Mouse (Mus musculus): ENCODE measurements at regions not wholly inside any gene's neighbourhood (a gene's known extent, or its start where the extent isn't known, plus 50 kb on each side); places are given as distances from the start of the nearest gene placed in this dataset.

- Histone ChIP-seq H3K4me1 (replicated peaks) (no peaks in the 10 kb centered on the region), H3K9ac (no peak overlapping the region), H3K4me3 (no peak overlapping the region), H3K9me3 (replicated peaks) (no peaks in the 10 kb centered on the region), H3K27me3 (no peaks in the 10 kb centered on the region), H3K27ac (no peak overlapping the region), H3K36me3 (no peaks in the 10 kb centered on the region), H3K4me2 (no peak overlapping the region)
- WGBS, result 68% methylated on average over 6 of the region's 6 CpGs
- ATAC-seq (replicated peaks; ENCODE audit: insufficient number of reproducible peaks, insufficient read depth, low FRiP score, low read depth), result no peak
Observed at GRCm38 (mm10) chr14:99487981-99488380, 189.5 kb downstream of the Klf5 start.

- no peaks in the 10 kb centered on the region for H3K9me3 ChIP-seq (replicated peaks)
- no peaks in the 10 kb centered on the region for H3K36me3 ChIP-seq
- no peaks in the 10 kb centered on the region for H3K4me1 ChIP-seq (replicated peaks)
- H3K27ac ChIP-seq, result no peak overlapping the region
- 72% methylated on average over 4 of the region's 4 CpGs for WGBS
- H3K9ac ChIP-seq, result no peak overlapping the region
- no peaks in the 10 kb centered on the region for H3K27me3 ChIP-seq
- ATAC-seq (replicated peaks; ENCODE audit: insufficient number of reproducible peaks, insufficient read depth, low FRiP score, low read depth), result no peak
- no peak overlapping the region for H3K4me2 ChIP-seq
- H3K4me3 ChIP-seq, result no peak overlapping the region
Observed at GRCm38 (mm10) chr14:99493197-99493596, 194.7 kb downstream of the Klf5 start.

- Histone ChIP-seq H3K4me1 (replicated peaks) (no peaks in the 10 kb centered on the region), H3K27me3 (no peaks in the 10 kb centered on the region), H3K4me3 (no peak overlapping the region), H3K4me2 (no peak overlapping the region), H3K9ac (no peak overlapping the region), H3K9me3 (replicated peaks) (no peaks in the 10 kb centered on the region), H3K36me3 (no peaks in the 10 kb centered on the region), H3K27ac (no peak overlapping the region)
- ATAC-seq (replicated peaks; ENCODE audit: insufficient number of reproducible peaks, insufficient read depth, low FRiP score, low read depth), result no peak
- 84% methylated on average over 6 of the region's 6 CpGs for WGBS
Observed at GRCm38 (mm10) chr14:99493659-99494058, 195.2 kb downstream of the Klf5 start.

GRCm38 (mm10) chr14:99499502-99500266, 201.2 kb downstream of the Klf5 start:
- Histone ChIP-seq H3K4me3 (no peak overlapping the region), H3K9ac (no peak overlapping the region), H3K27me3 (no peaks in the 10 kb centered on the region), H3K36me3 (no peaks in the 10 kb centered on the region), H3K27ac (no peak overlapping the region), H3K4me2 (no peak overlapping the region), H3K4me1 (replicated peaks) (peaks cover 3% of the 10 kb centered on the region; the same call in 1 of the 2 replicates), H3K9me3 (replicated peaks) (no peaks in the 10 kb centered on the region)
- ATAC-seq (replicated peaks; ENCODE audit: insufficient number of reproducible peaks, insufficient read depth, low FRiP score, low read depth), result no peak
- 52% methylated on average over 7 of the region's 7 CpGs for WGBS

GRCm38 (mm10) chr14:99504909-99505308, 206.4 kb downstream of the Klf5 start:
- 66% methylated on average over 4 of the region's 4 CpGs for WGBS

GRCm38 (mm10) chr14:99509696-99510536, 211.4 kb downstream of the Klf5 start:
- Histone ChIP-seq H3K4me3 (no peak overlapping the region), H3K27ac (no peak overlapping the region), H3K9me3 (replicated peaks) (no peaks in the 10 kb centered on the region), H3K4me1 (replicated peaks) (no peaks in the 10 kb centered on the region), H3K36me3 (no peaks in the 10 kb centered on the region), H3K27me3 (no peaks in the 10 kb centered on the region), H3K9ac (no peak overlapping the region), H3K4me2 (no peak overlapping the region)
- WGBS, result 51% methylated on average over 3 of the region's 3 CpGs
- ATAC-seq (replicated peaks; ENCODE audit: insufficient number of reproducible peaks, insufficient read depth, low FRiP score, low read depth), result no peak

More at GRCm38 (mm10) chr14:99504909-99505308, 206.4 kb downstream of the Klf5 start:
- no peaks in the 10 kb centered on the region for H3K4me1 ChIP-seq (replicated peaks)
- H3K27me3 ChIP-seq, result no peaks in the 10 kb centered on the region
- no peak overlapping the region for H3K9ac ChIP-seq
- ATAC-seq (replicated peaks; ENCODE audit: insufficient number of reproducible peaks, insufficient read depth, low FRiP score, low read depth), result no peak
- no peak overlapping the region for H3K27ac ChIP-seq
- no peak overlapping the region for H3K4me3 ChIP-seq
- H3K36me3 ChIP-seq, result no peaks in the 10 kb centered on the region
- no peaks in the 10 kb centered on the region for H3K9me3 ChIP-seq (replicated peaks)
- no peak overlapping the region for H3K4me2 ChIP-seq

GRCm38 (mm10) chr14:99515474-99515873, 217.0 kb downstream of the Klf5 start:
- Histone ChIP-seq H3K4me3 (no peak overlapping the region), H3K36me3 (no peaks in the 10 kb centered on the region), H3K9ac (no peak overlapping the region), H3K27ac (no peak overlapping the region), H3K4me2 (no peak overlapping the region), H3K9me3 (replicated peaks) (no peaks in the 10 kb centered on the region), H3K27me3 (no peaks in the 10 kb centered on the region), H3K4me1 (replicated peaks) (no peaks in the 10 kb centered on the region)
- no peak for ATAC-seq (replicated peaks; ENCODE audit: insufficient number of reproducible peaks, insufficient read depth, low FRiP score, low read depth)
- WGBS, result 75% methylated on average over 1 of the region's 1 CpGs

GRCm38 (mm10) chr14:99516703-99517102, 218.2 kb downstream of the Klf5 start:
- no peak for ATAC-seq (replicated peaks; ENCODE audit: insufficient number of reproducible peaks, insufficient read depth, low FRiP score, low read depth)
- Histone ChIP-seq H3K36me3 (no peaks in the 10 kb centered on the region), H3K27me3 (no peaks in the 10 kb centered on the region), H3K4me3 (no peak overlapping the region), H3K9ac (no peak overlapping the region), H3K27ac (no peak overlapping the region), H3K4me1 (replicated peaks) (no peaks in the 10 kb centered on the region), H3K9me3 (replicated peaks) (no peaks in the 10 kb centered on the region), H3K4me2 (no peak overlapping the region)
- WGBS, result 78% methylated on average over 6 of the region's 6 CpGs

- no peak for ATAC-seq (replicated peaks; ENCODE audit: insufficient number of reproducible peaks, insufficient read depth, low FRiP score, low read depth)
- Histone ChIP-seq H3K4me1 (replicated peaks) (no peaks in the 10 kb centered on the region), H3K4me2 (no peak overlapping the region), H3K27me3 (no peaks in the 10 kb centered on the region), H3K27ac (no peak overlapping the region), H3K9me3 (replicated peaks) (no peaks in the 10 kb centered on the region), H3K4me3 (no peak overlapping the region), H3K36me3 (no peaks in the 10 kb centered on the region), H3K9ac (no peak overlapping the region)
- WGBS, result 72% methylated on average over 6 of the region's 6 CpGs
Observed at GRCm38 (mm10) chr14:99520343-99520742, 221.9 kb downstream of the Klf5 start.

- no peaks in the 10 kb centered on the region for H3K27me3 ChIP-seq
- H3K9ac ChIP-seq, result no peak overlapping the region
- H3K4me2 ChIP-seq, result no peak overlapping the region
- H3K4me1 ChIP-seq (replicated peaks), result no peaks in the 10 kb centered on the region
- ATAC-seq (replicated peaks; ENCODE audit: insufficient number of reproducible peaks, insufficient read depth, low FRiP score, low read depth), result no peak
- H3K4me3 ChIP-seq, result no peak overlapping the region
- no peaks in the 10 kb centered on the region for H3K9me3 ChIP-seq (replicated peaks)
- no peak overlapping the region for H3K27ac ChIP-seq
- WGBS, result 82% methylated on average over 13 of the region's 13 CpGs
- H3K36me3 ChIP-seq, result no peaks in the 10 kb centered on the region
Observed at GRCm38 (mm10) chr14:99521954-99522523, 223.5 kb downstream of the Klf5 start.

GRCm38 (mm10) chr14:99535781-99536180, 237.3 kb downstream of the Klf5 start:
- H3K4me3 ChIP-seq, result no peak overlapping the region
- no peak overlapping the region for H3K27ac ChIP-seq
- no peak overlapping the region for H3K4me2 ChIP-seq
- ATAC-seq (replicated peaks; ENCODE audit: insufficient number of reproducible peaks, insufficient read depth, low FRiP score, low read depth), result no peak
- no peak overlapping the region for H3K9ac ChIP-seq
- no peaks in the 10 kb centered on the region for H3K9me3 ChIP-seq (replicated peaks)
- H3K36me3 ChIP-seq, result no peaks in the 10 kb centered on the region
- WGBS, result 65% methylated on average over 6 of the region's 6 CpGs
- no peaks in the 10 kb centered on the region for H3K4me1 ChIP-seq (replicated peaks)
- H3K27me3 ChIP-seq, result no peaks in the 10 kb centered on the region

Measured in heart, embryonic 15.5 days (tissue).